9 mouse cellular contexts compared by ENCODE assay signal in genomic region chr11:115483726-115484125, GRCm38 (mm10). TPM values are rescaled to one million over a fixed set of nuclear protein-coding genes. Genes with fewer than 3 reads are reported as not detected.
DNase-seq lines count a peak whose midpoint lies in the region; ATAC-seq lines count a peak whose summit lies in the region.
"Had no signal": no experiment of that assay in that cellular context is flagged by ENCODE, and none has a peak within 500 bp of the region (broad histone marks: within the 10 kb centered on the region; RNA-seq: fewer than 3 reads in every experiment).

No protein-coding gene starts in this region.

- no peaks in the 10 kb centered on the region for H3K9me3 ChIP-seq in midbrain, embryonic 13.5 days
- H3K9me3 ChIP-seq: midbrain, embryonic 12.5 days had no signal

- peak overlapping the region; percentile 40; the same call in 1 of the 2 replicates for H3K9ac ChIP-seq in midbrain, embryonic 13.5 days (replicated peaks)
- H3K9ac ChIP-seq: midbrain, embryonic 12.5 days had no signal

- peaks cover 8% of the 10 kb centered on the region for H3K4me1 ChIP-seq in midbrain, embryonic 13.5 days (replicated peaks)

- intact Hi-C loops in heart, postnatal 14 days (cut with DNase I) = loop anchor here (5.0 kb wide), 2 partner anchors 119 to 224 kb away; partner anchors contain the start of genes Gga3, Grb2 and Mrps7

- H3K27ac ChIP-seq in midbrain, embryonic 13.5 days = no peak overlapping the region
- H3K27ac ChIP-seq: midbrain, embryonic 12.5 days had no signal

- H3K4me3 ChIP-seq in midbrain, embryonic 13.5 days (replicated peaks) = no peak overlapping the region
- H3K4me3 ChIP-seq: midbrain, embryonic 12.5 days had no signal

- peaks cover 13% of the 10 kb centered on the region for H3K36me3 ChIP-seq in midbrain, embryonic 13.5 days

- peak; percentile 57 to 83 for DNase-seq in frontal cortex, postnatal 14 days (ENCODE audit: low spot score in 2 of 2)
- peak; percentile 83 for DNase-seq in cerebellum, postnatal 4 days (ENCODE audit: low spot score in 2 of 2)
- DNase-seq in heart, postnatal 14 days = peak; percentile 80 to 86
- DNase-seq in left cerebral cortex, adult 11 months (ENCODE audit: low spot score) = peak; percentile 49
- DNase-seq in spleen, postnatal 14 days (ENCODE audit: low spot score in 2 of 2) = peak; percentile 63 to 79

- no peaks in the 10 kb centered on the region for H3K27me3 ChIP-seq in midbrain, embryonic 13.5 days
- H3K27me3 ChIP-seq: midbrain, embryonic 12.5 days had no signal

- ATAC-seq in frontal cortex, adult (ENCODE audit: low TSS enrichment) = no peak
- peak; percentile 16 for ATAC-seq in activated CD4-positive, CD25-positive, alpha-beta regulatory T cell, adult 4 months
- ATAC-seq in midbrain, embryonic 13.5 days = no peak

- H3K4me2 ChIP-seq in midbrain, embryonic 13.5 days (replicated peaks) = no peak overlapping the region
- H3K4me2 ChIP-seq: midbrain, embryonic 12.5 days had no signal

- WGBS in midbrain, embryonic 13.5 days = 17% methylated on average over 6 of the region's 6 CpGs

RNA-seq across cellular contexts. Expression of gene Nt5c, which starts 7.9 kb away (rescaled TPM):
- 100 to 1,000 TPM; 287 to 293 TPM for polyA plus RNA-seq in activated CD4-positive, CD25-positive, alpha-beta regulatory T cell, adult 4 months (2017; shearing (Covaris generic))
- 10 to 100 TPM; 15.2 to 17.3 TPM for total RNA-seq in heart, postnatal 14 days (2021)
- 90.2 and 96.5 TPM in 2 replicates for polyA plus RNA-seq in midbrain, embryonic 13.5 days (2015; fragmentation: Nextera tagmentation; extraction: Ambion mirVana)

RNA-seq across cellular contexts. Expression of gene Armc7, which starts 8.3 kb away (rescaled TPM):
- 10 to 100 TPM; 49.9 to 59.3 TPM for polyA plus RNA-seq in activated CD4-positive, CD25-positive, alpha-beta regulatory T cell, adult 4 months (2017; shearing (Covaris generic))
- 1 to 10 TPM; 1.3 to 1.7 TPM for total RNA-seq in heart, postnatal 14 days (2021)
- polyA plus RNA-seq in midbrain, embryonic 13.5 days (2015; fragmentation: Nextera tagmentation; extraction: Ambion mirVana) = 17.4 and 17.8 TPM in 2 replicates

RNA-seq across cellular contexts. Expression of gene Slc16a5, which starts 21.5 kb away (rescaled TPM):
- polyA plus RNA-seq in activated CD4-positive, CD25-positive, alpha-beta regulatory T cell, adult 4 months (2017; shearing (Covaris generic)) = 1 to 10 TPM; 2.9 to 3.1 TPM
- total RNA-seq in heart, postnatal 14 days (2021) = 1 to 10 TPM in 1 of 2 experiments, not detected in 1; 5.1 TPM
- polyA plus RNA-seq in midbrain, embryonic 13.5 days (2015; fragmentation: Nextera tagmentation; extraction: Ambion mirVana) = 0.09 and 0.13 TPM in 2 replicates

RNA-seq across cellular contexts. Expression of gene Jpt1, which starts 30.5 kb away (rescaled TPM):
- 100 to 1,000 TPM; 506 to 510 TPM for polyA plus RNA-seq in activated CD4-positive, CD25-positive, alpha-beta regulatory T cell, adult 4 months (2017; shearing (Covaris generic))
- total RNA-seq in heart, postnatal 14 days (2021) = 100 to 1,000 TPM; 159 to 196 TPM
- polyA plus RNA-seq in midbrain, embryonic 13.5 days (2015; fragmentation: Nextera tagmentation; extraction: Ambion mirVana) = 1,462 and 1,532 TPM in 2 replicates

RNA-seq across cellular contexts. Expression of gene Trim80, which starts 43.4 kb away (rescaled TPM):
- not detected for polyA plus RNA-seq in activated CD4-positive, CD25-positive, alpha-beta regulatory T cell, adult 4 months (2017; shearing (Covaris generic))
- total RNA-seq in heart, postnatal 14 days (2021) = under 1 TPM in 1 of 2 experiments, not detected in 1; 0.29 TPM
- polyA plus RNA-seq in midbrain, embryonic 13.5 days (2015; fragmentation: Nextera tagmentation; extraction: Ambion mirVana) = not detected in 2 replicates
- polyA plus RNA-seq: midbrain, embryonic 12.5 days had no signal
